ENCODE assay signal across 8 mouse cellular contexts in the genomic region with DNA sequence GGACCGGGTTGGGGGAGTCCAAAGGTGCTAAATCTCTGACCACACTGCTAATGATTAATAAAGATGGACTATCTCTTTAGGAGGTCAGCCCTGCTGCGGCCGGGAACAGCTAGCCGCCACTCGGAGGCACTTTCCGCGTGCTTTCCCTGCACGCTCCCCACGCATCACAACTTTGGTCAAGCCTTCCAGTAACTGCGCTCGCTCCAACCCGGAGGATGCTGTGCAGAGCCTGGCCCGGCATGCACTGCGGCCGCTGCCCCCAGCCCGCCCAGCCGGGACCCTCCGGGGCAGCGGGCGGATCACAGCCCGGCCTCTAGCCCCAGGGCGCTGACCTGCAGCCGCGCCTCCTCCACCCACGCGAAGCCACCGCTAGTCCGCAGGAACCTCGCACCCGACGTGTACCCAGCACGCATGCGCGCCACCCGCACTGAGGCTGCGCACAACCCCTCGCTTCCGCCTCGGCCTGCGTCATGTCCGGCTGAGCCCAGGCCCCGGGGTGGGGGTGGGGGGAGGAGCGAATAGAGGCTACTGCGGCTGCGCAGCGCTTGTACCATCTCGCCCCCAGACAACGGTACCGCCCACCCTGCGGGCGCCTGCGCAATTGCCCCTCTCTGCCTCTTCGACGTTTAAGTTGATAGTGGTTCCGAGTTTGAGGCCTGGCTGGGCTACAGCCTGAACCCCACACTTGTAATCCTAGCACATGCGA. TPM values are rescaled to one million over a fixed set of nuclear protein-coding genes. Genes with fewer than 3 reads are reported as not detected.
DNase-seq lines count a peak whose midpoint lies in the region; ATAC-seq and TF ChIP-seq lines count a peak whose summit lies in the region.

No protein-coding gene starts in this region.

- peak overlapping the region; percentile 67 for H3K27ac ChIP-seq in bone marrow, adult 2 months (ENCODE audit: control insufficient read depth, insufficient read depth, low read depth, low read length, poor library complexity)
- H3K27ac ChIP-seq in embryonic facial prominence, embryonic 15.5 days (replicated peaks), result peak overlapping the region; percentile 88
- H3K27ac ChIP-seq in kidney, embryonic 14.5 days (ENCODE audit: low read depth, low read length), result peak overlapping the region; percentile 85
- H3K27ac ChIP-seq in limb, embryonic 15.5 days, result peak overlapping the region; percentile 90

- WGBS in bone marrow, adult 2 months, result 1% methylated on average over 56 of the region's 56 CpGs
- under 1% methylated on average over 56 of the region's 56 CpGs for WGBS in embryonic facial prominence, embryonic 15.5 days
- WGBS in kidney, embryonic 14.5 days, result under 1% methylated on average over 56 of the region's 56 CpGs
- WGBS in limb, embryonic 15.5 days, result under 1% methylated on average over 56 of the region's 56 CpGs

- TF ChIP-seq POLR2A in bone marrow, adult 2 months (IDR thresholded peaks at IDR 0.05; ENCODE audit: borderline replicate concordance, control insufficient read depth, low read depth, low read length), result peak; percentile 78

- peak overlapping the region; percentile 70 for H3K4me2 ChIP-seq in embryonic facial prominence, embryonic 15.5 days (replicated peaks)
- H3K4me2 ChIP-seq in kidney, embryonic 14.5 days (replicated peaks; ENCODE audit: low read depth, low read length), result peak overlapping the region; percentile 70
- peak overlapping the region; percentile 66 for H3K4me2 ChIP-seq in limb, embryonic 15.5 days

- peaks cover 25% of the 10 kb centered on the region for H3K36me3 ChIP-seq in embryonic facial prominence, embryonic 15.5 days
- peaks cover 14% of the 10 kb centered on the region for H3K36me3 ChIP-seq in kidney, embryonic 14.5 days (ENCODE audit: control insufficient read depth, insufficient read depth, low read length)
- peaks cover 17% of the 10 kb centered on the region for H3K36me3 ChIP-seq in limb, embryonic 15.5 days

- H3K9ac ChIP-seq in embryonic facial prominence, embryonic 15.5 days, result peak overlapping the region; percentile 95
- peak overlapping the region; percentile 87 for H3K9ac ChIP-seq in kidney, embryonic 14.5 days (ENCODE audit: low read depth, low read length)
- H3K9ac ChIP-seq in limb, embryonic 15.5 days, result peak overlapping the region; percentile 93

- peak; percentile 38 for TF ChIP-seq CTCF in bone marrow, adult 2 months (IDR thresholded peaks at IDR 0.05; ENCODE audit: control insufficient read depth, insufficient read depth, low read length)

- peaks cover 7% of the 10 kb centered on the region; the same call in 1 of the 2 replicates for H3K4me1 ChIP-seq in bone marrow, adult 2 months (ENCODE audit: control insufficient read depth, insufficient read depth, low read length)
- H3K4me1 ChIP-seq in embryonic facial prominence, embryonic 15.5 days, result peaks cover 17% of the 10 kb centered on the region
- peaks cover 6% of the 10 kb centered on the region for H3K4me1 ChIP-seq in kidney, embryonic 14.5 days (ENCODE audit: control insufficient read depth, insufficient read depth, low read length)
- peaks cover 22% of the 10 kb centered on the region for H3K4me1 ChIP-seq in limb, embryonic 15.5 days

- peak; percentile 98 for DNase-seq in 416B (ENCODE audit: low read depth)
- peak; percentile 97 for DNase-seq in heart, adult 9 months (ENCODE audit: low spot score in 2 of 2)
- DNase-seq in monocyte, adult 2 months (ENCODE audit: low read depth in 1 of 2, low spot score in 2 of 2), result peak; percentile 94 to 98
- DNase-seq in spleen, postnatal 36 days (ENCODE audit: low spot score in 2 of 2), result peak; percentile 99

- no peaks in the 10 kb centered on the region for H3K27me3 ChIP-seq in embryonic facial prominence, embryonic 15.5 days
- H3K27me3 ChIP-seq in kidney, embryonic 14.5 days (ENCODE audit: control insufficient read depth, insufficient read depth, low read length), result no peaks in the 10 kb centered on the region
- no peaks in the 10 kb centered on the region for H3K27me3 ChIP-seq in limb, embryonic 15.5 days

- ATAC-seq in embryonic facial prominence, embryonic 15.5 days (ENCODE audit: insufficient number of reproducible peaks, low FRiP score, low TSS enrichment, low read depth), result peak; percentile 92
- ATAC-seq in kidney, embryonic 14.5 days (ENCODE audit: low FRiP score, low TSS enrichment), result peak; percentile 91
- ATAC-seq in limb, embryonic 15.5 days (ENCODE audit: insufficient number of reproducible peaks, low FRiP score, low TSS enrichment, low read depth), result peak; percentile 90

- H3K4me3 ChIP-seq in bone marrow, adult 2 months (replicated peaks; ENCODE audit: control insufficient read depth, low read depth, low read length), result peak overlapping the region; percentile 73
- peak overlapping the region; percentile 99 for H3K4me3 ChIP-seq in embryonic facial prominence, embryonic 15.5 days (replicated peaks)
- H3K4me3 ChIP-seq in kidney, embryonic 14.5 days (ENCODE audit: low read length), result peak overlapping the region; percentile 84
- peak overlapping the region; percentile 97 for H3K4me3 ChIP-seq in limb, embryonic 15.5 days

- H3K9me3 ChIP-seq in embryonic facial prominence, embryonic 15.5 days (replicated peaks), result no peaks in the 10 kb centered on the region
- no peaks in the 10 kb centered on the region for H3K9me3 ChIP-seq in kidney, embryonic 14.5 days (ENCODE audit: control insufficient read depth, low read length)
- H3K9me3 ChIP-seq in limb, embryonic 15.5 days, result no peaks in the 10 kb centered on the region

RNA-seq across cellular contexts. Expression of a gene that starts 4.6 kb away (rescaled TPM):
- polyA plus RNA-seq in bone marrow, adult 2 months (2011; ENCODE audit: insufficient read depth, insufficient read length, low replicate concordance, missing spikeins), result 73.9 and 121 TPM in 2 replicates
- 374 TPM in 2 replicates for polyA plus RNA-seq in embryonic facial prominence, embryonic 15.5 days (2015; fragmentation: Nextera tagmentation; extraction: Ambion mirVana)
- polyA plus RNA-seq in kidney, embryonic 14.5 days (2014; fragmentation: Nextera tagmentation; extraction: Ambion mirVana), result 398 and 419 TPM in 2 replicates
- 349 and 381 TPM in 2 replicates for polyA plus RNA-seq in limb, embryonic 15.5 days (2015; fragmentation: Nextera tagmentation; extraction: Ambion mirVana)

RNA-seq across cellular contexts. Expression of a gene that starts 4.8 kb away (rescaled TPM):
- polyA plus RNA-seq in bone marrow, adult 2 months (2011; ENCODE audit: insufficient read depth, insufficient read length, low replicate concordance, missing spikeins), result not detected in 2 replicates
- polyA plus RNA-seq in embryonic facial prominence, embryonic 15.5 days (2015; fragmentation: Nextera tagmentation; extraction: Ambion mirVana), result 1.0 and 1.3 TPM in 2 replicates
- polyA plus RNA-seq in kidney, embryonic 14.5 days (2014; fragmentation: Nextera tagmentation; extraction: Ambion mirVana), result 0.13 and 0.39 TPM in 2 replicates
- polyA plus RNA-seq in limb, embryonic 15.5 days (2015; fragmentation: Nextera tagmentation; extraction: Ambion mirVana), result 0.83 and 1.1 TPM in 2 replicates

RNA-seq across cellular contexts. Expression of a gene that starts 55.9 kb away (rescaled TPM):
- polyA plus RNA-seq in bone marrow, adult 2 months (2011; ENCODE audit: insufficient read depth, insufficient read length, low replicate concordance, missing spikeins), result 7.3 and 14.7 TPM in 2 replicates
- 32.1 and 32.8 TPM in 2 replicates for polyA plus RNA-seq in embryonic facial prominence, embryonic 15.5 days (2015; fragmentation: Nextera tagmentation; extraction: Ambion mirVana)
- polyA plus RNA-seq in kidney, embryonic 14.5 days (2014; fragmentation: Nextera tagmentation; extraction: Ambion mirVana), result 22.0 and 34.3 TPM in 2 replicates
- 29.4 and 31.4 TPM in 2 replicates for polyA plus RNA-seq in limb, embryonic 15.5 days (2015; fragmentation: Nextera tagmentation; extraction: Ambion mirVana)

Comparison
In these comparisons a context has a peak if more than half of its experiments do, and no peak if none do; other contexts are left out.
1. Peak in every context shown above with its lines: DNase-seq, ATAC-seq, H3K4me3 ChIP-seq and H3K27ac ChIP-seq.